Mouse (Mus musculus): Measurements from ENCODE around the gene Usp48.

Gene Usp48

GRCm38 (mm10) chr4:137609702-137610101 lies 16.1 kb downstream of the Usp48 start:
- DNase-seq (ENCODE audit: low spot score in 2 of 2) = no peak

- DNase-seq (ENCODE audit: low spot score in 2 of 2) = no peak
Measured at GRCm38 (mm10) chr4:137610256-137610655, 16.7 kb downstream of the Usp48 start.

GRCm38 (mm10) chr4:137622847-137623246 lies 29.3 kb downstream of the Usp48 start:
- no peak for DNase-seq (ENCODE audit: low spot score in 2 of 2)

- no peak for DNase-seq (ENCODE audit: low spot score in 2 of 2)
Measured at GRCm38 (mm10) chr4:137627476-137628235, 34.1 kb downstream of the Usp48 start.

- no peak for DNase-seq (ENCODE audit: low spot score in 2 of 2)
Measured at GRCm38 (mm10) chr4:137628400-137628799, 34.8 kb downstream of the Usp48 start.

- DNase-seq (ENCODE audit: low spot score in 2 of 2) = peak in 1 of 2 experiments; percentile 37
Measured at GRCm38 (mm10) chr4:137629354-137629753, 35.8 kb downstream of the Usp48 start.

GRCm38 (mm10) chr4:137630153-137630552 lies 36.6 kb downstream of the Usp48 start:
- DNase-seq (ENCODE audit: low spot score in 2 of 2) = no peak

- DNase-seq (ENCODE audit: low spot score in 2 of 2) = no peak
Measured at GRCm38 (mm10) chr4:137631596-137631995, 38.0 kb downstream of the Usp48 start.

GRCm38 (mm10) chr4:137633394-137633793 lies 39.8 kb downstream of the Usp48 start:
- no peak for DNase-seq (ENCODE audit: low spot score in 2 of 2)

- no peak for DNase-seq (ENCODE audit: low spot score in 2 of 2)
Measured at GRCm38 (mm10) chr4:137636597-137636996, 43.0 kb downstream of the Usp48 start.

- DNase-seq (ENCODE audit: low spot score in 2 of 2) = no peak
Measured at GRCm38 (mm10) chr4:137641556-137641955, 48.0 kb downstream of the Usp48 start.

GRCm38 (mm10) chr4:137642101-137642500 lies 48.5 kb downstream of the Usp48 start:
- no peak for DNase-seq (ENCODE audit: low spot score in 2 of 2)

- DNase-seq (ENCODE audit: low spot score in 2 of 2) = peak in 1 of 2 experiments; percentile 43
Measured at GRCm38 (mm10) chr4:137643459-137643858, 49.9 kb downstream of the Usp48 start.

GRCm38 (mm10) chr4:137646262-137646661 lies 52.7 kb downstream of the Usp48 start:
- no peak for DNase-seq (ENCODE audit: low spot score in 2 of 2)

GRCm38 (mm10) chr4:137647648-137648047 lies 54.1 kb downstream of the Usp48 start:
- no peak for DNase-seq (ENCODE audit: low spot score in 2 of 2)

GRCm38 (mm10) chr4:137648230-137648629 lies 54.7 kb downstream of the Usp48 start:
- no peak for DNase-seq (ENCODE audit: low spot score in 2 of 2)

GRCm38 (mm10) chr4:137650912-137651311 lies 57.4 kb downstream of the Usp48 start:
- DNase-seq (ENCODE audit: low spot score in 2 of 2) = no peak

- DNase-seq (ENCODE audit: low spot score in 2 of 2) = peak in 1 of 2 experiments; percentile 47
Measured at GRCm38 (mm10) chr4:137652835-137653346, 59.3 kb downstream of the Usp48 start.

GRCm38 (mm10) chr4:137655241-137656031 lies 61.9 kb downstream of the Usp48 start:
- no peak for DNase-seq (ENCODE audit: low spot score in 2 of 2)

- no peak for DNase-seq (ENCODE audit: low spot score in 2 of 2)
Measured at GRCm38 (mm10) chr4:137657674-137658073, 64.1 kb downstream of the Usp48 start.

GRCm38 (mm10) chr4:137659541-137659940 lies 66.0 kb downstream of the Usp48 start:
- no peak for DNase-seq (ENCODE audit: low spot score in 2 of 2)

- DNase-seq (ENCODE audit: low spot score in 2 of 2) = peak in 1 of 2 experiments; percentile 49
Measured at GRCm38 (mm10) chr4:137660364-137661077, 67.0 kb downstream of the Usp48 start.
